Mouse (Mus musculus): ENCODE data around the gene Naa80. TPM values are rescaled to one million over a fixed set of nuclear protein-coding genes. Genes with fewer than 3 reads are reported as not detected.
"Not testable (repeated sequence)": the region's sequence is repeated elsewhere in the genome, so short reads cannot be mapped to it uniquely, and the experiment has no call there.

The Naa80 gene
- polyA plus RNA-seq, 1 experiment = 63.3 TPM

GRCm38 (mm10) chr9:107570016-107570415 lies 8.7 kb upstream of the Naa80 start:
- H3K4me3 ChIP-seq (replicated peaks) = peak overlapping the region; percentile 96
- H3K36me3 ChIP-seq (replicated peaks; ENCODE audit: low read length) = peaks cover 50% of the 10 kb centered on the region
- H3K27me3 ChIP-seq (replicated peaks) = no peaks in the 10 kb centered on the region
- no peaks in the 10 kb centered on the region for H3K9me3 ChIP-seq
- TF ChIP-seq GATA1 (IDR thresholded peaks at IDR 0.05; ENCODE audit: borderline replicate concordance, low read length) (no peak), FLI1 (IDR thresholded peaks at IDR 0.05; ENCODE audit: low read length) (no peak)
- peaks cover 69% of the 10 kb centered on the region for H3K4me1 ChIP-seq

GRCm38 (mm10) chr9:107570845-107571244 lies 7.8 kb upstream of the Naa80 start:
- Histone ChIP-seq H3K9me3 (no peaks in the 10 kb centered on the region), H3K4me3 (replicated peaks) (no peak overlapping the region), H3K27me3 (replicated peaks) (no peaks in the 10 kb centered on the region), H3K36me3 (replicated peaks; ENCODE audit: low read length) (peaks cover 44% of the 10 kb centered on the region), H3K4me1 (peaks cover 66% of the 10 kb centered on the region)
- no peak for TF ChIP-seq FLI1 (IDR thresholded peaks at IDR 0.05; ENCODE audit: low read length)
- TF ChIP-seq GATA1 (IDR thresholded peaks at IDR 0.05; ENCODE audit: borderline replicate concordance, low read length) = no peak

GRCm38 (mm10) chr9:107571534-107572326 lies 7.0 kb upstream of the Naa80 start:
- H3K27me3 ChIP-seq (replicated peaks) = no peaks in the 10 kb centered on the region
- no peak overlapping the region for H3K4me3 ChIP-seq (replicated peaks)
- peaks cover 64% of the 10 kb centered on the region for H3K4me1 ChIP-seq
- TF ChIP-seq FLI1 (IDR thresholded peaks at IDR 0.05; ENCODE audit: low read length) (no peak), GATA1 (IDR thresholded peaks at IDR 0.05; ENCODE audit: borderline replicate concordance, low read length) (no peak)
- no peaks in the 10 kb centered on the region for H3K9me3 ChIP-seq
- peaks cover 37% of the 10 kb centered on the region for H3K36me3 ChIP-seq (replicated peaks; ENCODE audit: low read length)

- H3K4me3 ChIP-seq (replicated peaks) = no peak overlapping the region
- TF ChIP-seq GATA1 (IDR thresholded peaks at IDR 0.05; ENCODE audit: borderline replicate concordance, low read length) = no peak
- no peak for TF ChIP-seq FLI1 (IDR thresholded peaks at IDR 0.05; ENCODE audit: low read length)
- peaks cover 64% of the 10 kb centered on the region for H3K4me1 ChIP-seq
- no peaks in the 10 kb centered on the region for H3K9me3 ChIP-seq
- no peaks in the 10 kb centered on the region for H3K27me3 ChIP-seq (replicated peaks)
- H3K36me3 ChIP-seq (replicated peaks; ENCODE audit: low read length) = peaks cover 34% of the 10 kb centered on the region
Observed at GRCm38 (mm10) chr9:107572327-107572662, 6.4 kb upstream of the Naa80 start.

- Histone ChIP-seq H3K4me1 (peaks cover 63% of the 10 kb centered on the region), H3K36me3 (replicated peaks; ENCODE audit: low read length) (peaks cover 39% of the 10 kb centered on the region)
- not testable (repeated sequence) for H3K27me3 ChIP-seq (replicated peaks); H3K9me3 ChIP-seq; H3K4me3 ChIP-seq (replicated peaks)
Observed at GRCm38 (mm10) chr9:107573774-107574173, 4.9 kb upstream of the Naa80 start.

- Histone ChIP-seq H3K36me3 (replicated peaks; ENCODE audit: low read length) (peaks cover 32% of the 10 kb centered on the region), H3K27me3 (replicated peaks) (no peaks in the 10 kb centered on the region), H3K4me1 (peaks cover 66% of the 10 kb centered on the region), H3K4me3 (replicated peaks) (no peak overlapping the region), H3K9me3 (no peaks in the 10 kb centered on the region)
- no peak for TF ChIP-seq GATA1 (IDR thresholded peaks at IDR 0.05; ENCODE audit: borderline replicate concordance, low read length)
- no peak for TF ChIP-seq FLI1 (IDR thresholded peaks at IDR 0.05; ENCODE audit: low read length)
Observed at GRCm38 (mm10) chr9:107575579-107576356, 2.9 kb upstream of the Naa80 start.

- peaks cover 66% of the 10 kb centered on the region for H3K4me1 ChIP-seq
- no peaks in the 10 kb centered on the region for H3K27me3 ChIP-seq (replicated peaks)
- peak within 1 kb of the TSS; percentile 89 for H3K4me3 ChIP-seq (replicated peaks)
- peaks cover 24% of the 10 kb centered on the region for H3K36me3 ChIP-seq (replicated peaks; ENCODE audit: low read length)
- TF ChIP-seq GATA1 (IDR thresholded peaks at IDR 0.05; ENCODE audit: borderline replicate concordance, low read length) (no peak), FLI1 (IDR thresholded peaks at IDR 0.05; ENCODE audit: low read length) (no peak)
- H3K9me3 ChIP-seq = no peaks in the 10 kb centered on the region
Observed at GRCm38 (mm10) chr9:107576357-107577107, 2.2 kb upstream of the Naa80 start, which contains the start of gene Hyal1. TSS of gene Hyal1 (plus strand) at chr9:107576927.

GRCm38 (mm10) chr9:107577871-107578270 lies 816 bp upstream of the Naa80 start:
- peak overlapping the region; percentile 66 for H3K4me3 ChIP-seq (replicated peaks)
- H3K4me1 ChIP-seq = peaks cover 70% of the 10 kb centered on the region
- peaks cover 19% of the 10 kb centered on the region for H3K36me3 ChIP-seq (replicated peaks; ENCODE audit: low read length)
- TF ChIP-seq FLI1 (IDR thresholded peaks at IDR 0.05; ENCODE audit: low read length) = no peak
- TF ChIP-seq GATA1 (IDR thresholded peaks at IDR 0.05; ENCODE audit: borderline replicate concordance, low read length) = no peak
- H3K9me3 ChIP-seq = no peaks in the 10 kb centered on the region
- H3K27me3 ChIP-seq (replicated peaks) = no peaks in the 10 kb centered on the region

- Histone ChIP-seq H3K4me3 (replicated peaks) (peak overlapping the region; percentile 76), H3K27me3 (replicated peaks) (no peaks in the 10 kb centered on the region), H3K9me3 (no peaks in the 10 kb centered on the region), H3K4me1 (peaks cover 79% of the 10 kb centered on the region), H3K36me3 (replicated peaks; ENCODE audit: low read length) (peaks cover 27% of the 10 kb centered on the region)
- TF ChIP-seq FLI1 (IDR thresholded peaks at IDR 0.05; ENCODE audit: low read length) = no peak
- no peak for TF ChIP-seq GATA1 (IDR thresholded peaks at IDR 0.05; ENCODE audit: borderline replicate concordance, low read length)
Observed at GRCm38 (mm10) chr9:107579023-107579900, 575 bp downstream of the Naa80 start.

All from megakaryocyte, embryonic 14.5 days (primary cell).